Mouse (Mus musculus) layer of hippocampus, adult 2 months (tissue): Measurements from ENCODE around the gene Ackr1. TPM values are rescaled to one million over a fixed set of nuclear protein-coding genes. Genes with fewer than 3 reads are reported as not detected.

Experiments used
- DNase-seq, 2 experiments: peaks; one replicate each; pipeline ENCODE4 v3.0.0; 2022; ENCODE audit warnings: low spot score in 2 of 2
- H3K27ac ChIP-seq: fragments of 200-600 bp; 2 replicates; pipeline ENCODE4 v1.8.1; 2022
- H3K4me3 ChIP-seq: fragments of 200-600 bp; 2 replicates; pipeline ENCODE4 v1.8.1; 2022; ENCODE audit warnings: mild to moderate bottlenecking
- CTCF ChIP-seq: fragments of 200-600 bp; conservative IDR thresholded peaks from 2 replicates; pipeline ENCODE4 v1.8.1; 2022; ENCODE audit warnings: antibody characterized with exemption, mild to moderate bottlenecking, moderate library complexity
- total RNA-seq, 2 experiments: library from RNA; stranded (reverse); gene quantifications; 2 replicates each; pipeline ENCODE4 v1.2.3; 2021

Gene Ackr1
- total RNA-seq, 2 experiments from 2014 or later = 64.5 to 65.9 TPM

DNA sequence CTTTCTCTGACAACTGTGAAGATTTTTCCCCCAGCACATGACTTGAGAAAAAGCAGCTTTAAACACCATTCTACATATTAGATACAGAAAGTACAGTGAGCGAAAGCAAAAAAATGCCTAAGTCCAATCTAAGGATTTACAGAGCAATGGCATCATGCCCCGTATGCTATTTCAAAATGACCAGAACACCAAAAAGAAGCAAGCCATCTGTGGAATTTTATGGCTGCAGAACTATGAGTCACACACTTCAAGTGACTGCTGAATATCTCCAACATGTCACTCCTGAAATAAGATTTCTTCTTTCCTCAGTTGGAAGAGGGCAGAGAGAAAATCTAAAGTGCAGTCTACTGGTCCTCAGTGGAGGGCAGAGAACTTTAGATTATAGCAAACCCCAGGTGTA is 29.9 kb upstream of the Ackr1 start:
- no peak overlapping the region for H3K4me3 ChIP-seq
- DNase-seq = no peak
- peak overlapping the region; percentile 47; the same call in 1 of the 2 replicates for H3K27ac ChIP-seq
- no peak for TF ChIP-seq CTCF

DNA sequence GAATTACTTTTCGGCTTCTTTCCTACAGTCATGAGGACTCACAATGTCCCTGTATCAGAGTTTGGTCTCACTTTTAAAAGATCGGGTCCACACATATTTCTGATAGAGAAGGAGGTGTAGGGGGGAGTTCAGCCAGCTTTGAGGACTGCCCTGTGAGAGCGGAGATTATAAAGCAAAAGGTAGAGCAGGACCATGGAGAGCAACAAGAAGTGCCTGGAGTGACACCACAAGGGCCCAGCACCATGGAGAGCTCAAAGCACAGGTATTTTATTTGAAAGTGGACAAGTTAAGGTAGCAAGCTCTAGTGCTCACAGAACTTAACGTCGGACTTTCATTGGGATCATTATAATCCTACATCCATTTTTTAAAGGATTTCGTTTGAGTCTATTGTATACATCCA is 28.1 kb upstream of the Ackr1 start:
- DNase-seq = no peak
- no peak overlapping the region for H3K4me3 ChIP-seq
- TF ChIP-seq CTCF = no peak
- no peak overlapping the region for H3K27ac ChIP-seq

DNA sequence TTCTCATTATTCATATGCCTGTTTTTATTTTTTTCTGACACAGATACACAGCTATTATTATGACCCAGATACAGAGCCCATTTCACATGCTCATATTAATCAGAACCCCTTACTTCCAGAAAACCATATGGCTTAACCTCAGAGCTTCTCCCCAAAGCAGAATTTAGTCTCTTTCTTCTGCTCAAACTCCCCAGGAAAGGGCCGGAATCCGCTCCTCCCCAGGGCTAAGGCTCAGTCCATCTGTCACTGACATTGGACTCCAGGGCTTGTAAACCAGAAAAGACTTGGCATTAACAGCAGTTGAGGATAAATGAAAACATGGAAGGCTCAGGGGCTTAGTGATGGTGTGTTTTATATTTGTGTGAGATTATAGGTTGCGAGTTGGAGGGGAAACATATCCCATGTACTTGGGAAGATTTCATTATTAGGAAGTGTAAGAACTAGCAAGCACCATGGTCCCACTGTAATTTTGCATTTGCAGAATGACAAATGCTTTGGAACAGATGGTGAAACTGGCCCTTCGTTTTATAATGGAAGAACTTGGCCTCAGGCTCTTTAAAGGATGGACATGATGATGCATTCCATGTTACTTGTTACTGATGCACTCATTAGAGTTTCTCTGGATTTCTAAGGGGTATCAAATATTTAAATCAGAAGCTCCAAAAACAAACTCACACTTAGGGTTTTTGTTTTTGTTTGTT is 26.2 kb upstream of the Ackr1 start:
- no peak overlapping the region for H3K4me3 ChIP-seq
- H3K27ac ChIP-seq = peak overlapping the region; percentile 43; the same call in 1 of the 2 replicates
- DNase-seq = no peak
- no peak for TF ChIP-seq CTCF

DNA sequence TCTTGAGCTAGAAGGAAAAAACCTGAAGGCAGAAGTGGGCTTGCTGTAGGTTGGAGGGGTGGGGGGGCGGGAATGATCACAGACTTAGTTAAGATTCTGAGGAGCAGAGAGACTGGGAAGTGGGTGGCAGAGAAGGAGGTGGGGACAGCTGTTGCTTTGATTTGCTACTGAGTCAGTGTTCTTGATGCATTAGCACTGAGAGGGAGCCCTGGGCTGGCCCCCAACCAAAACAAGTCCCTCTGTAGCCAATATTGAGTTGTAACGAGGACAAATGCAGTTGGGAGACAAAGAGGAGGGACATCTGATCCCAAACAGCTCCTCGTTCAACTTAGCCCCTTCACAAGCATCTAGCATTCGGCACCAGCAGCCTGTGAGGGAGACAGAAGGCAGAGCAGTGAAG is 24.2 kb upstream of the Ackr1 start:
- DNase-seq = peak in 1 of 2 experiments; percentile 60
- peak overlapping the region; percentile 64 for H3K27ac ChIP-seq
- TF ChIP-seq CTCF = no peak
- no peak overlapping the region for H3K4me3 ChIP-seq

DNA sequence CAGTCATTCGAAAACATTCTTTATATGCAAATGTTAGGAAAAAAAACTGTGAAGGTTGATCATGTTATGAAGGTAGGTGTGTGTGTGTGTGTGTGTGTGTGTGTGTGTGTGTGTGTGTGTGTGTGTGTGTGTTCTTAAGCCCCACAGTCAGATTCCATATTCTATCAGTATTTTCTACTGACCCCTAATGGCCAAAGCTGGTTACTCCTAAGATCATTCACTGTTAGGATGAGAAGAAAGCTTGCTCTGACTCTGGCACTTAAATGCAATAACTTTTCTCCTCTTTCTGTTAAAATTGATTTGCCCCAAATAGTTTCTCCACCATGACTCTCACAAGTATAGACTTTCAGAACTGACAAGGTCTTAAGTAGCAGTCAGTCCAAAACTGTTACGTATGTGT is 23.1 kb upstream of the Ackr1 start:
- TF ChIP-seq CTCF = peak; percentile 57
- no peak overlapping the region for H3K27ac ChIP-seq
- DNase-seq = no peak
- no peak overlapping the region for H3K4me3 ChIP-seq

DNA sequence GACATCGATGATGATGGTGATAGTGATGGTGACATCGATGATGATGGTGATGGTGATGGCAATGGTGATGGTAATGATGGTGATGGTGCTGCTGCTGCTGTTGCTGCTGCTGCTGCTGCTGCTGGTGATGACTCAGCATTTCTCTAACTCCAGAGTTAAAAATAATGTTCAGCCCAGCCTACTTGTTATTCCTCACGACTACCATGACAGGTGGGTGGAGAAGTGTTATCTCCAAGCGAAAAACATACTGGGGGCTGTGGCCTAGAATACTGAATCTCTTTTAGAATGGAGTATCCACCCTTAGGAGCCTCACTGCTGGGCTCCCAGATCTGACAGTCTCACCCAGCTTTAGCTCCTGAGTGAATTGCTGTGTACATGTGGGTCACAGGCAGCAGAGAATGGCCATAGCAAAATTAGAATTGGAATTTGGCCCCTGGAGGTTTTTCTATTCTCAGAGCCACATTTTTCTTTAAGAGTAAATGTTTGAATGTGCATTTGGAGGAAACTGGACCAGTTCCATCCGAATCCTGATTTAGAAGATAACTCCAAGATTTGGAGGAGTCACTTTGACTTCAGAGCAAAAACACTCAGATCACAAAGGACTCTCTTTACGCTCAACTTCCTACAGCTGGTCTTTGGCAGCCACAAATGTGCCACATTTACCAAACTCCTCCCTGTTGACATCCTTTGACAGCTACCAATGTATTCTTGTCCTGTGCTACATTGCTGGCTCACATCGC is 21.7 kb upstream of the Ackr1 start:
- no peak overlapping the region for H3K4me3 ChIP-seq
- DNase-seq = no peak
- no peak overlapping the region for H3K27ac ChIP-seq
- TF ChIP-seq CTCF = no peak

DNA sequence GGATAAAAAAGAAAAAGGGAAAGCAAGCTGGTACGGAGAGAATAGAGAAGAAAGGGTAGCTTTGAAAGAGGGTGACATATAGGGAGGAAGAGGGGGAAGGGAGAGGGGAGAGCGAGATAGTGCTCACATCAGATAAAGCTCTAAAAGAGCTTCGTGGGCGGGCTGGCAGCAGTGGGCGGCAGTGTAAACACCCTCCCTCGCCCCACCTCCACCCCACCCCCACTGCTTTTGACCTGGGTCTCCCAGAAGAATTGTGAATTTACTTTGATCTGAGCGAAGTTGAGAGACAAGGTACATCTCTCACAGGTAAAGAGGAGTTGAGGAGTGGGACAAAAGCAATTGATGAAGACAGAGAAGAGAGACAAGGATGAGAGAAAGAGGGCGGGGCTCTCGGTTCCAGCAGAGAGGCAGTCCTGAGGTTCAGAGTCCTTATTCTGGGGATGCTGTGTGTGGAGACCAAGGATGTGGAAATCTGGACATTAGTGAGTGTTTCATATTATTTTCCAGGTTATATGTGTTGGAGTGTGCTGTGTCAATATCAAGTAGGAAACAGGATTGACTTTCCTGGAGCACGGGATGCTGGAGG is 16.9 kb upstream of the Ackr1 start, which contains the start of gene Aim2:
TSS of gene Aim2 (plus strand) at position 508 of the 586 bp plus-strand sequence.
- DNase-seq = no peak
- Histone ChIP-seq H3K27ac (no peak within 1 kb of the TSS), H3K4me3 (no peak within 1 kb of the TSS; the same call in 1 of the 2 replicates)
- no peak for TF ChIP-seq CTCF

DNA sequence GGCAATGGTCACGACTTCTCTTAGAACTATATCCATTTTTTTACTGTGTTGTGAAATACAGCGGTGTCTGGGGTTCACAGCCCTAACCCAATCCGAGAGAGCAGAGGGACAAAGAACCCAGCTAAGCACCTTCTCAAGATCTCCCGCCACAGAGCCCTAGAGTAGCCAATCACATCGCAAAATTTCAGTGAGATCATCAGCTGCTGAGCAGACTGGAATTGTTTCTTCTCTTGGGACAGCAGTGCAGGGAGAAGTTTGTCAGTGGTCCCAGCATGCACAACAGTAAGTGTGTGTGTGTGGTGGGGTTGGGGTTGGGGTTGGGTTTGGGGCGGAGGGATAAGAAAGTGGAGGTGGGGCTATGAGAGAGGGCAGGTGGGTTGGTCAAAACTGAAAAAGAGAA is 16.4 kb upstream of the Ackr1 start:
- Histone ChIP-seq H3K4me3 (no peak overlapping the region), H3K27ac (no peak overlapping the region)
- DNase-seq = no peak
- TF ChIP-seq CTCF = no peak

DNA sequence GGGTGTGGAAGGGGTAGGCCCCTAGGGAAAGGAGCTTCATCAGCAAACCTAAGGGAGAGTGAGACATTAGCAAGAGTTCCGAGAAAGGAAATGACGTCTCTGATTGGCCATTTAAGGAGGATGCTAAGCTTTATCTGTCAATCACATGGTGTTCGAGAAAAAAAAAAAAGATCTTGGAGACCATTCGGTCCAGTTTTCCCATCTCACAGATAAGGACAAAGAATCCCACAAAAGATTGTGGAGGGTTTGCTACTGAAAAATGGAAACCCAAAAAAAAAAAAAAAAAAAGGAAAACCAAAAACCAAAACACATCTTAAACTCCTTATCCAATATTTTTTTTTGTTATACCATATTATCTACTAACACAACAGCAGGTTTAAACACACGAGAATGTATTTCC is 15.6 kb upstream of the Ackr1 start:
- H3K27ac ChIP-seq = no peak overlapping the region
- no peak for DNase-seq
- TF ChIP-seq CTCF = no peak
- no peak overlapping the region for H3K4me3 ChIP-seq

DNA sequence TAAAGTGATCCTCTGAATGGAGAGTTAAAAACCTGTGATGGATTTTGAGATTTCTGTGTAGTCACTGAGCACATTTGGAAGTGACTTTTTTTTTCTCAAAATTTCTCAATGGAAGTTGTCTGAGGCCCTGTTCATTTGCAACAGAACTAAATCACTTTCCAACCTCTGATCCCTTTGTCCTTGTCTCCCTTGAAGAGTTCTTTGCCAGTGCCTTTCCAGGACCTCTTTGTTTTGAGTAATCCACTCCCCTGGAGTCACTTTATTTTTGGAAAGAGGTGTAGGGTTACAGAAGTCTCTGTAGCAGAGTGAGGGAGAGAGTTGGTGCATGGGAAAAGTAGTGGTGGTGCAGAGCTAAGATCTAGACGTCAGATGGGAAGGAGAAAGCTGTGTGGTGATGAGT is 15.0 kb upstream of the Ackr1 start:
- no peak for TF ChIP-seq CTCF

DNA sequence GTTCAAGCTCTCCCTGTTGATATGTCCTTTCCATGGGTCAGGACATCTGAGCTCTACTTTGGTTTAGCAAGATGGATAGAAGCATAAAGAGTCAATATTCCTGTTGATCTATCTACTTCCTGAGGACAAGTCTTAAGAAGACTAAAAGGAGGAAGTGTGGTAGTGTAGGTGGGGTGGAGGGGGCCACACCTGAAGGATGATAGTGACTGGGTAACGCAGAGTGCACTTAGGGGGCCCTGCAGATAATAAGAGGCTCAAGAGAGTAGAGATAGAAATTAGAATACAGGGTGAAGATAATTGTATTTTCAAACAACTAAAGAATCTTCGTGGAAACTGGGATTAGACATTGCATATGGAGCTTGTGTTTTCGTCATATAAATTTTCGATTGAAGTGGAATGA is 11.6 kb upstream of the Ackr1 start:
- no peak overlapping the region for H3K4me3 ChIP-seq
- no peak for DNase-seq
- TF ChIP-seq CTCF = no peak
- no peak overlapping the region for H3K27ac ChIP-seq

More for the DNA sequence above, 15.0 kb upstream of the Ackr1 start:
- Histone ChIP-seq H3K27ac (no peak overlapping the region), H3K4me3 (no peak overlapping the region)
- DNase-seq = no peak

DNA sequence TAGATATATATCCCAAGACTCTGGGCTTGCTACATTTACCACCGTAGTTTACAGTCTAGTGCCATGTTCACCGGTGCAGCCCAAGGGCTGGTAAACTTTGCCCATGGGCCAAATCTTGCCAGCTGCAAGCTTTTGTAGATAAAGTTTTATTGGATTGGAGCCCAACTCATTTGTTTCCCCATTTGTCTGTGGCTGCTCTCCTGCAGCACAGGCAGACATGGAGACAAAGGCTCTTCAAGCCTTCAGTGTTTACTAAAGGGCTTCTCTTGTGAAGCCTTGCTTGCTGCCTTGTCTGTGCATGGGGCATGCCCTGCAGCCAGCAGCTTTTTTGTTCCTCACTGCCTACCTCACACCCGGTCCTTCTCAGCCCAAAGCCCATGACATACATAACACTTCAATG is 10.4 kb upstream of the Ackr1 start:
- no peak for DNase-seq
- no peak for TF ChIP-seq CTCF
- no peak overlapping the region for H3K4me3 ChIP-seq
- no peak overlapping the region for H3K27ac ChIP-seq

DNA sequence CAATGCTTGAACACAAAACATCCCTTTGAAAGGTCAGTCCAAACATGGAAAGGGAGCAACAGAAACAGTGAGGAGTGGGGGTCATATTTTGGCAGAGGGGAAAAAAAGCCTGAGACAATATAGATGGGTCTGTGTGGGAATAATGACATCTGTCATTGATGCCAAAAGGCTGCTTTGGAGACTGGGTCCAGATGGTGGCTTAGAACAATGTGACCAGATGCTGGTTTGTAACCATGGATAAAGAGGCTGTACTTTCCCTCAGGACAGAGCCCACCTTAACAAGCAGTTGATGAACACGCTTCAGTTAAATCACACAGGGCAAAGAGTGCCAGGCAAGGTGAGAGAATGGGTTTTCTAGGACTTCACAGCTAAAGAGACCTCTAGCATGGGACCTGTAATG is 8.9 kb upstream of the Ackr1 start:
- DNase-seq = no peak
- no peak for TF ChIP-seq CTCF
- no peak overlapping the region for H3K4me3 ChIP-seq
- peak overlapping the region; percentile 58 for H3K27ac ChIP-seq
